Mouse (Mus musculus): ENCODE results near the gene Stk10.

The Stk10 gene

GRCm38 (mm10) chr11:32571103-32571502 lies 38.0 kb downstream of the Stk10 start:
- DNase-seq = no peak

DNA sequence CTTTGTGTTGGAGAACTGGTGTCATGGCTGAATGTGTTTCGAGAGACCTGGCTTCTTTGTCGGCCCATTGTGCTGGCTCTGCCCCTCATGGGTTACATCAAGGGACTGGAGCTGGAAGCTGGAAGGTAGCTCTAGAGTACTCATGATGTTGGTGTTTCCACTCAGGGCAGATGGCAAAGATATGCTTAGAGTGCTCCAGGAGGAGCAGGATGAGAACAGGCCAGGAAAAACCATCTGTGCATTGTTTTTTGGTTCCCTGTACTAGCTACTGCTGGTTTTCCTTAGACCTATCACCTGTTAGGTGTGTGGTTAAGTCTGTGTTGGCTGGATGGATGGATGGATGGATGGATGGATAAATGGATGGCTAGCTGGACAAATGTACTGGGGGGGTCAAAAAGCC lies 40.6 kb downstream of the Stk10 start:
- DNase-seq = no peak

DNA sequence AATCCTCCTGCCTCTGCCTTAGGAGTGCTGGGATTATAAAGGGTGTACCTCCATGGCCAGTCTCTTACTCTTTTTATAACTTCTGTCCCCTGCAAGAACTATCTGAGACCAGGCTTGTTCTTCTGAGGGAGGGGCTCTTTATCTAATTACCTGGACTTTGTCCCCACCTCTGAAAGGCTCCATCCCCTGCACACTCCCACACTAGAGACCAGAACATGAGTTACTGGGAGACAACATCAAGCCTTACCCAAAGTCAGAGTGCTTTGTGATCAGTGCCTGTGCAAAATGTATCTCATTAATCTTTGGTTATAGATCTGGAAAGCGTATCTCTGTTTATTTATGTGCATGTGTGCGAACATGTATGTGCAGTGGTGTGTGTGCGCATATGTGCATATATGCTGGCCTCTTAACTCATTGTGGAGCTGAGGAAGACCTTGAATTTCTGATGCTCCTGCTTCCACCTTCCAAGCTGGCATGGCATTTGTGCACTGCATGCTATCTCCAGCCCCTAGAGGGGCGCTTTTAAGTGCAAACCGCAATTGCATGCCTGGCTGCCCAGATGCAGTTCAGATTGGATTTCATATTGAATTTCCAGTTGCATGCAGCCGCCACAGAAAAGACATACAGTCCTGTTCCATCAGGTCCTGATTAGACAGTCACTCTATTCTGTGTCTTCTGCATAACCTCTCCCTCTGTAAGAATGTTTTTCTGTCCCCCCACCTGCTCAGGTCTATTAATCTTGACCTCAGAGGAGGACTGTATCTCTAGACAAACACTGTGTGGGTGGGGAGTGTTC lies 43.1 kb downstream of the Stk10 start:
- DNase-seq = no peak

DNA sequence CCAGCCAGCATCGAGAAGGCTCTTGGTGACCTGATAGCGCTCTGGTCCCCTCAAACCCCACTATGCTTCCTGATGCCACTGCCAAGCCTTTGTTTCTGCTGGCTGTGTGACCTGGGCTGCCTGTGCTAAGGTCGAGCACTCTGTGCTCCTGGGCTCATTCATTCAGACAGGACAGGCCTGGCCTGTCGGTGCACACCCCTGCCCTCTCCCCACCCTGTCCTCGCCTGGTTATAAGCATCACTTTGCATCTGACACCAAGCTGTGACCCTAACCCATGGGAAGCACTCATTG lies 43.6 kb downstream of the Stk10 start:
- no peak for DNase-seq

- DNase-seq = no peak
Observed at GRCm38 (mm10) chr11:32580305-32580947, 47.3 kb downstream of the Stk10 start.

DNA sequence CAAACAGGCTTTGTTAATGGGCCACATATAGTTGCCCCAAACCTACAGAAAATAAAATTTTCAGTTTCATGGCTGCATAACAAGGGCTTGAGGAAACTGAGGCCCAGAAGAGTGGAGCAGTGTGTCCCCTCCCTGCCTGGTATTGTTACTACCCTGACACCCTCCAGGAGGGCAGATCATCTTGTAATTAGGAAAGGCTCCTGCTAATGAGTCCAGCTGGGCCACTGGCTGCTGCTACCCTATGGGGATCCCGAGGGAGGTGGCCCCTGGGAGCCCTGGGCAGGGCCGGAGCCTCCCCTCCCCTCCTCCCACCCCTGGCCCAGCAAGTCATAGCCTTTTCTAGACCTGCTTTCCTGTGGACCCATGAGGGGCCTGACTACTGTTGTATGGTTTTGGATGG lies 47.9 kb downstream of the Stk10 start:
- no peak for DNase-seq

DNA sequence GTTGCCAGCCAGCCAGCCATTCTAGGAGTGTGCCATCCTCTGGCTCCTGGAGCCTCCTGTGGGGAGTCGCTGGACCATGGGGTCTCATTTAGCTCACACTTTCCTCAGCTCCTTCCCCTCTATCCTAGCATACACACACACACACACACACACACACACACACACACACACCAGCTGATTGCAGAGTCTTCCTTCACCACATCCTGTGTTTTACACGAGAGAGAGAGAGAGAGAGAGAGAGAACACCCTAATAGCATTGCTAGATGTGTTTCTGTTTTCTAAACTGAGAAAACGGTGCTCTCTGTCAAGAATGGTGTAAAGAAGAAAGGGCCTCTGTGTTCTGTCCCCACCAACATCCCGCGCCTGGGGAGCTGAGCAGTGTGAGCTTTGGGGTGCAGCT lies 49.7 kb downstream of the Stk10 start:
- DNase-seq = no peak

DNA sequence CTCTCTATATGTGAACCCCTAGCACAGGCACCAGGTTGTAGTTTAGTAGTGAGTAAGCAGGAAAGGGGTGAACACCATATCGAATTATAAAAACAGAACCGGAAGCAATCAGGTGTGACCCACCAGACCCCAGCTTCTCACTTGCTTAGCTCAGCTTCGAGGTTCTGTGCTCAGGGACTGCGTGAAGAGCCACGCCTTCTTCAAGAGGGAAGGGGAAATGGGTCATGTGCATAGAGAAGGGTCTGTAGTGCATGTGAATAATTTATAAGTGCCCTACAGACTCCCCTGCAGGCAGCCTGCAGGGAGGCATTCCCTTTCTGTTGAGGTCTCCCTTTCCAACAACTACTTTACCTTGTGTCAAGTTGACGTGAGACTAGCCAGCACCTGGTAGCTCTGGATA lies 52.9 kb downstream of the Stk10 start:
- DNase-seq = no peak

- DNase-seq = no peak
Observed at GRCm38 (mm10) chr11:32587191-32588089, 54.3 kb downstream of the Stk10 start.

DNA sequence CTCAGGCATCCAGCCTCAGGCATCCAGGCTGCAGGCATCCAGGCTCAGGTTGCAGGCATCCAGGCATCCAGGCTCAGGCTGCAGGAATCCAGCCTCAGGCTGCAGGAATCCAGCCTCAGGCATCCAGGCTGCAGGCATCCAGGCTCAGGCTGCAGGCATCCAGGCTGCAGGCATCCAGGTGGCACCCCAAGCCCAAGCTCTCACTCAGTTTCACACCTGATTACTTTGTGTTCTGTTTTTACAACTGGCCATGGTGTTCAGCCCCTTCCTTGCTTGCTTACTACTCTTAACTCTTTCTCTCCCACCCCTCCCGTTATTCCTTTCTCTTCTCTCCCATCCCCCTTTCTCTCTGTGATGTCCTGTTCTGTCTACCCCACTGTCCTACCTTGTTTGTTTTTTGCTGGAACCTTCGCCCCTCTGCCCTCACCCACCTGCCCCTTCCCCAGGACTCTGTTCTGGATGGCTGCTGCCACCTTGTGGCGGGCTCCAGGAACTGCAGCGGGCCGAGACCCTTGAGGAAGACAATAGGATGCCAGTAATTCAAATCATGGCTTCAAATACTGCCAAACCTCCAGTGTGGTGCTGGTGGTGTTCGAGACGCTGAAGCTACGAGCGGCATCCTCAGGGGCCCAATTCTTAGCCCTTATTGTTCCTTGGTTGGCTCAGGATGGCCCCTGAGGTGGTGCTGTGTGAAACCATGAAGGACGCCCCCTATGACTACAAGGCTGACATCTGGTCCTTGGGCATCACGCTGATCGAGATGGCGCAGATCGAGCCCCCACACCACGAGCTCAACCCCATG lies 55.2 kb downstream of the Stk10 start:
- peak; percentile 49 to 72 for DNase-seq

DNA sequence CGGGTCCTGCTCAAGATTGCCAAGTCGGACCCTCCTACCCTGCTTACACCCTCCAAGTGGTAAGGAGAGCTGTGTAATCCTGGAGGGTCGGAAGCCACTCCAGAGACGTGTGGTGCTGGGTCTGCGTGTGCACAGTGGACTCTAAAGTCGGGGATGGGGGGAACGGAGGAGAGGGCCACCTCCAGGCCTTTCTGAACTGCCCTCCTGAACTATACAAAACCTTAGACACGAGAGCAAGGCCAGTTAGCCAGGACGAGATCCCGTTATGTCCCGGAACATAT lies 55.7 kb downstream of the Stk10 start:
- DNase-seq = no peak

GRCm38 (mm10) chr11:32589201-32589600 lies 56.1 kb downstream of the Stk10 start:
- DNase-seq = no peak

DNA sequence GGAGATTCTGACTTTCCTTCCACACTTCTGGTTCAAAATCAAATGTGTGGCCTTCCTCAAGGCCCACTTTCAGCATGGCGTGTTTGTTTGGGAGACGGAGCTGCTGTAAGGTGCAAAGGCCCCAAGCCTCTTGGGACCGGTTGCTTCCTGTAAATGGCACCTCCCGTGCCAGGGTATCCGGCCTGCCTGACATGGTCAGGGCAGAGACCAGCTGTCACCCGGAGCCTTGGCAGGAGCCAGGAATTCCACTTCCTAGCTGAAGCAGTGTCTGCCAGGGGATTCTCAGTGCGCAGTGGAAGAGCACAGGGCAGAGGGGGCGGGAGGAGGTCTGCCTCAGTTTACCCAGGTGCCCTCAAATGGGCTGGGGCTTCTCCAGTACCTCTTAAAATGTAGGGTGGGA lies 56.7 kb downstream of the Stk10 start:
- DNase-seq = no peak

DNA sequence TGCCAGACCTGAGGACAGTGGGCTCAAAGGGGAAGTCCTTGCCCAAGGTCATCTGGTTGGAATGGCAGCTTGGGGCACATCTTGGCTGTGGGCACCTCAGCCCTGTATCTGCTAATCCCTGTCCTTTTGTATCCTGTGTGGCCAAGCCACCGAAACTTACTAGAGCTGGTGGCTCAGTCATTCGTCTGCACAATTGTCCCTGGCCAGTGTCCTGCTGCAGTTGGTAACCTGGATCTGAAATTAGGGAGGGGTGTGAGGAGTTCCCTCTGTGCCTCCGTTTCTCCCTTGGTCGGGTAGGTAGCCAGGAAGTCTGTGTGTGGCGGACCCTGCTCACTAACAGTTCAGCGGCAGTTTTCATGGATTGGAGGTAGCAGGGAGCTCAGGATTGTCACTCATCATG lies 57.1 kb downstream of the Stk10 start:
- DNase-seq = no peak

- DNase-seq = no peak
Observed at GRCm38 (mm10) chr11:32591921-32592850, 59.1 kb downstream of the Stk10 start.

GRCm38 (mm10) chr11:32593081-32593480 lies 60.0 kb downstream of the Stk10 start:
- no peak for DNase-seq

DNA sequence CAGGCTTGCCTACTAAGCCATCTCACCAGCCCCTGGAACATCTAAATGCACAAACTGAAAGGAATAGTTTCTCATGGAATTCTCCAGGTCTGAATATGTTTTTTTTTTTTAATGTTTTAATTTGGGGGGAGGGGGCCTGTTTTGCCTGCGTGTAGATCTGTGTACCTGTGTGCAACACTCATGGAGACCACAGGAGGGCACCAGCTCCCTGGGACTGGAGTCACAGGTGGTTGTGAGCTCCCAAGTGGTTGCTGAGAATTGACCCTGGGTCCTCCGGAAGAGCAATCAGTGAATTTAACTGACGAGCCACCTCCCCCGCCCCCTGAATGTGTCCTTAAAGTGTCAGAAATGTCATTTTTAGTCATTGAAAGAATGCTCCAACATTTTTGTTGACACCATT lies 61.0 kb downstream of the Stk10 start:
- no peak for DNase-seq

DNA sequence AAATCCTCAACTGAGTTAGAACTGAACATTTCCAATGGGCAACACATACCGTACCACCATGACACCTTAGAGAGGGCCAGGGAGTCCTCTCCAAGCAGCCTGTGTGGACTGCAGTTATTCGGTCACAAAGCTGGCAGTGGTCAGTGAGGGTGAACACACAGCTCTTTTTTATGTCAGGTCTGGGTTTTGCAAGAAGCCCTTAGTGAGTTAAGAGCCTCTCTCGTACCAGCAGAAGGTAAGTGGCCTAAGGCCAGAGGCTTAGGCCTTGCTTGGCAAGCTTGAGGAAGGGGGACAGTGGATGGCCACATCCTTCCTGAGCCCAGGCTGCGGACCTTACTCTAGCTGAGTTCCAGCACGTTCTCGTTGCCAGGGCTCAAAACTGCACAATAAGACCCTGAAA lies 67.3 kb downstream of the Stk10 start:
- DNase-seq = no peak

- peak in 1 of 2 experiments; percentile 31 for DNase-seq
Observed at GRCm38 (mm10) chr11:32601528-32602323, 68.6 kb downstream of the Stk10 start.

DNA sequence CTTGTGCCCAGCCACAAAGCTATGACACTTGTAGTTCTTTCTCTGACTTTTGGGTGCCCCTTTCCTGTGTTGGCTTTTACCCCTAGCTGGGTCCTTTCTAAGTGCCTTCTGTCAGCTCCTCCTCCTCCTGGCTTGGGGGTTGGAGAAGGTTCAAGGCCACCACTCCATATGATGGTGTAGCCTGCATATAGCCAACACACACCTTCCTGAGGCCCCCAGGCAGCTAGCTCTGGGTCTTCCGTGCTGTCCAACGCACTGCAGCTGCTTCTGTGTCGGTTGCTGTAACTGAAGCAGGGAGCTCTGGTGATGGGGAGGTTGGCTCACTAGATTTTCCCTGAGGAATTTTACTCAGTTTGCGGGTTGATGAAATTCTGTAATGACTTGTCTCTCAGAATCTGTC lies 71.6 kb downstream of the Stk10 start:
- DNase-seq = no peak
